Comparison of ENCODE assay signal across 16 mouse cellular contexts in the genomic region with DNA sequence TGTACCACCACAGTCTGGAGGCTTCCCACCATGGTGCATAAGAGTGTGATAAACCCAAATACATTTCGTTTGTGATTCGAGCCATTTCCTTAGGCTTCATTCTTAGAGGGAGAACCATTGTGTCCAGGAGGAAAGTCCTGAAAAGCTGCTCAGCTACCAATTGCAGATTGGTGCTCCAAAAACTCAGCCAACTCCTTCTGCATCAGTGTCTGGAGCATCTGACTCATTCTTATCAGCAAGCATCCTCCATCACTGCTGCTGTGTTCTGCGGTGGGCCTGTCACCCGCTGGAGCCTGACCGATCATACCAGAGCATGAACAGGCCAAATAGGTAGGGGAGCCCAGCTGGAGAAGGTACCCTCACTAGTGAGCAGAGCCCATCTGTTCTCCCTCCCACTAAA.
"Had no signal": no experiment of that assay in that cellular context is flagged by ENCODE, and none has a peak within 500 bp of the region (broad histone marks: within the 10 kb centered on the region; RNA-seq: fewer than 3 reads in every experiment).

No protein-coding gene starts in this region.

- H3K4me3 ChIP-seq: midbrain, embryonic 12.5 days; neural tube, embryonic 12.5 days had no signal

- DNase-seq: lung, adult 18-20 months; lung, embryonic 14.5 days; lung, postnatal 10 days; lung, postnatal 4 days; midbrain, embryonic 14.5 days; right cerebral cortex, adult 18-20 months; right cerebral cortex, postnatal 25 days; right cerebral cortex, postnatal 4 days; spleen, adult 18-20 months; thymus, adult 18-20 months; thymus, postnatal 14 days; thymus, postnatal 36 days had no signal

- H3K9ac ChIP-seq: liver, embryonic 14.5 days; lung, embryonic 14.5 days; midbrain, embryonic 12.5 days; neural tube, embryonic 12.5 days had no signal

- H3K9me3 ChIP-seq: midbrain, embryonic 12.5 days; neural tube, embryonic 12.5 days had no signal

- H3K36me3 ChIP-seq: midbrain, embryonic 12.5 days; neural tube, embryonic 12.5 days had no signal

- H3K4me2 ChIP-seq: lung, embryonic 14.5 days; midbrain, embryonic 12.5 days; neural tube, embryonic 12.5 days had no signal

- H3K27me3 ChIP-seq: neural tube, embryonic 12.5 days had no signal

- ATAC-seq: midbrain, embryonic 16.5 days had no signal

- H3K27ac ChIP-seq: liver, embryonic 14.5 days; midbrain, embryonic 12.5 days; neural tube, embryonic 12.5 days had no signal
